Comparison of ENCODE assay signal across 8 mouse cellular contexts in the genomic region with DNA sequence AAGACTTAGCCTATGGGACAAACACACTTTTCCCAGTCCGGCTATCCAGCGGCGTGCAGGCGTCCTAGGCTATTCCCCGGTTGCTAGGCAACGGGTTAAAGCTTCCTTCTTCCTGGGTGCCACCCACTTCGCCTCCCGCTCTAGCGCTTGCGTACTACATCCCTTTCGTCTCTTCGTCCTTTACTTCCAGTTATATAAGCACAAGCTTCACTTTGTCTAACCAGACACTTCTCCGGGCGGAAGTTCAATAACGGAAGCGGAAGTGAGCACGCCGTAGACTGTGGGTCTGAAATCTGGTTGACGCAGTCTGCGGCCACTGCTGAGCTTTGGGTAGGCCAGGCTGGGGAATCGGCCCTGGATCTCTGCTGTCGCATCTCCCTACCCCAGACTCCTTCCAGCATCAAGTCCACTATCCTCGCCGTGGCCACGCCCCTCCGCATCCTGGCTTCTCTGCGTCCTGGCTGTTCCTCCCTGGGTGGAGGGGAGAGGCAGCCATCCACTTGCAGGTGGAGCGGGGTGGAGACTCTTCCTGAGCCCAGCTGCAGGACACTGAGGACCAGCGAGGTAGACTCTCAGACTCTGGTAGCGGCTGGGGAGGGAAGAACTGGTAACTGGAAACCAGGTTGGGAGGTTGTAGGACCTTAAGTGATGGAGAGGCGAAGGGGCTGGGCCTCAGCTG. TPM values are rescaled to one million over a fixed set of nuclear protein-coding genes. Genes with fewer than 3 reads are reported as not detected.
DNase-seq lines count a peak whose midpoint lies in the region; ATAC-seq and TF ChIP-seq lines count a peak whose summit lies in the region.

A gene (plus strand): TSS at position 206 of the 679 bp plus-strand sequence.

- peak within 1 kb of the TSS; percentile 91 for H3K27ac ChIP-seq in heart, embryonic 10.5 days
- H3K27ac ChIP-seq in kidney, embryonic 15.5 days, result peak within 1 kb of the TSS; percentile 93

- peaks cover 22% of the 10 kb centered on the region for H3K4me1 ChIP-seq in heart, embryonic 10.5 days
- H3K4me1 ChIP-seq in kidney, embryonic 15.5 days, result peaks cover 17% of the 10 kb centered on the region

- H3ac ChIP-seq in C2C12 (ENCODE audit: control insufficient read depth, insufficient read length, low read depth), result peak within 1 kb of the TSS; percentile 83

- H3K79me3 ChIP-seq in C2C12 (ENCODE audit: low read depth), result peaks cover 28% of the 10 kb centered on the region

- H3K9me3 ChIP-seq in heart, embryonic 10.5 days, result no peaks in the 10 kb centered on the region
- H3K9me3 ChIP-seq in kidney, embryonic 15.5 days (replicated peaks), result no peaks in the 10 kb centered on the region

- H3K4me3 ChIP-seq in C2C12 (ENCODE audit: insufficient read depth, poor library complexity, severe bottlenecking), result peak within 1 kb of the TSS; percentile 78
- H3K4me3 ChIP-seq in heart, embryonic 10.5 days, result peak within 1 kb of the TSS; percentile 90
- peak within 1 kb of the TSS; percentile 78 for H3K4me3 ChIP-seq in kidney, embryonic 15.5 days (replicated peaks)

- H3K36me3 ChIP-seq in C2C12 (ENCODE audit: control insufficient read depth, insufficient read depth), result peaks cover 6% of the 10 kb centered on the region
- no peaks in the 10 kb centered on the region for H3K36me3 ChIP-seq in heart, embryonic 10.5 days
- H3K36me3 ChIP-seq in kidney, embryonic 15.5 days, result no peaks in the 10 kb centered on the region

- under 1% methylated on average over 31 of the region's 31 CpGs for WGBS in heart, embryonic 10.5 days
- WGBS in kidney, embryonic 15.5 days, result under 1% methylated on average over 31 of the region's 31 CpGs

- ATAC-seq in erythroblast, adult 5-6 weeks (replicated peaks; ENCODE audit: low FRiP score, poor library complexity, severe bottlenecking), result peak; percentile 82
- ATAC-seq in kidney, embryonic 15.5 days (replicated peaks; ENCODE audit: low FRiP score), result peak; percentile 98
- peak; percentile 96 for ATAC-seq in monocyte, adult 5-6 weeks (replicated peaks; ENCODE audit: insufficient number of reproducible peaks, low FRiP score, low TSS enrichment, poor library complexity, severe bottlenecking)

- H3K4me2 ChIP-seq in kidney, embryonic 15.5 days, result peak within 1 kb of the TSS; percentile 82

- peak; percentile 99 for DNase-seq in brain, adult 2 months (ENCODE audit: low read depth, low spot score)
- DNase-seq in heart, embryonic 10.5 days (ENCODE audit: low spot score), result peak; percentile 94
- DNase-seq in liver, result peak; percentile 80
- DNase-seq in spleen, postnatal 4 days (ENCODE audit: low spot score in 2 of 2), result peak; percentile 73 to 82

- no peaks in the 10 kb centered on the region for H3K27me3 ChIP-seq in C2C12 (ENCODE audit: control insufficient read depth, insufficient read depth, insufficient read length)
- H3K27me3 ChIP-seq in heart, embryonic 10.5 days (ENCODE audit: insufficient read depth, poor library complexity, severe bottlenecking), result peaks cover 6% of the 10 kb centered on the region; the same call in 1 of the 2 replicates
- peaks cover 19% of the 10 kb centered on the region for H3K27me3 ChIP-seq in kidney, embryonic 15.5 days

- no peak for TF ChIP-seq CTCF in C2C12 (IDR thresholded peaks at IDR 0.05; ENCODE audit: control insufficient read depth, insufficient read depth, insufficient read length)

- peaks cover 49% of the 10 kb centered on the region for H3K79me2 ChIP-seq in C2C12 (ENCODE audit: control insufficient read depth, insufficient read depth)

- H3K9ac ChIP-seq in kidney, embryonic 15.5 days, result peak within 1 kb of the TSS; percentile 81

TF ChIP-seq in C2C12, 6 proteins besides CTCF, POLR2A, EP300 and RAD21:
- no peak for TF ChIP-seq MYOD1 (IDR thresholded peaks at IDR 0.05; ENCODE audit: control insufficient read depth, insufficient read length, low read depth)
- no peak for TF ChIP-seq CEBPB (IDR thresholded peaks at IDR 0.05; ENCODE audit: low read depth)
- no peak for TF ChIP-seq USF1 (IDR thresholded peaks at IDR 0.05; ENCODE audit: low read depth)
- no peak for TF ChIP-seq MAX (IDR thresholded peaks at IDR 0.05)
- TF ChIP-seq MYOG (IDR thresholded peaks at IDR 0.05; ENCODE audit: control insufficient read depth, extremely low read depth, insufficient read length), result no peak
- no peak for TF ChIP-seq FOSL1 (IDR thresholded peaks at IDR 0.05; ENCODE audit: insufficient read depth, low read length, poor library complexity, severe bottlenecking)
TF ChIP-seq in C2C12: peak in this region for 0.

RNA-seq across cellular contexts. Expression of the gene that starts here (rescaled TPM):
- 7.4 TPM for polyA plus RNA-seq in C2C12 (2012; fragmentation: generic; extraction: Trizol)
- total RNA-seq in erythroblast, adult 5-6 weeks (2015; ENCODE audit: low replicate concordance), result 3.3 TPM in 2 replicates
- 2.1 and 3.3 TPM in 2 replicates for total RNA-seq in erythroblast, adult 5-6 weeks (2017; ENCODE audit: low replicate concordance)
- polyA plus RNA-seq in heart, embryonic 10.5 days (2016; fragmentation: Nextera tagmentation; extraction: Ambion mirVana), result 17.2 and 20.0 TPM in 2 replicates
- polyA plus RNA-seq in kidney, embryonic 15.5 days (2015; fragmentation: Nextera tagmentation; extraction: Ambion mirVana), result 28.1 and 28.7 TPM in 2 replicates
- total RNA-seq in monocyte, adult 5-6 weeks (2017), result 25.5 to 42.6 TPM (median 29.4 TPM) in 3 replicates

Comparison
In these comparisons a context has a peak if more than half of its experiments do, and no peak if none do; other contexts are left out.
1. Peak in every context shown above with its lines: DNase-seq, ATAC-seq, H3K4me3 ChIP-seq and H3K27ac ChIP-seq.